Mouse (Mus musculus) inflammation-experienced regulatory T-cells, adult 6 months (primary cell): ENCODE measurements around the gene Ankef1. TPM values are rescaled to one million over a fixed set of nuclear protein-coding genes. Genes with fewer than 3 reads are reported as not detected.

Experiments
- ATAC-seq: one replicate; pipeline ENCODE4 v1.8.0; 2017
- polyA plus RNA-seq, 3 experiments: library from polyadenylated mRNA; unstranded; fragments of 100-300 nt; shearing (Covaris generic); gene quantifications; one replicate each; pipeline ENCODE4 v1.2.1; 2017

Ankef1 gene
- under 1 TPM in 1 of 3 experiments, not detected in 2; 0.15 TPM for polyA plus RNA-seq

- ATAC-seq = no peak
Measured at GRCm38 (mm10) chr2:136501651-136502050, at the start of gene Ankef1. TSS of gene Ankef1 (plus strand) at chr2:136501910.

DNA sequence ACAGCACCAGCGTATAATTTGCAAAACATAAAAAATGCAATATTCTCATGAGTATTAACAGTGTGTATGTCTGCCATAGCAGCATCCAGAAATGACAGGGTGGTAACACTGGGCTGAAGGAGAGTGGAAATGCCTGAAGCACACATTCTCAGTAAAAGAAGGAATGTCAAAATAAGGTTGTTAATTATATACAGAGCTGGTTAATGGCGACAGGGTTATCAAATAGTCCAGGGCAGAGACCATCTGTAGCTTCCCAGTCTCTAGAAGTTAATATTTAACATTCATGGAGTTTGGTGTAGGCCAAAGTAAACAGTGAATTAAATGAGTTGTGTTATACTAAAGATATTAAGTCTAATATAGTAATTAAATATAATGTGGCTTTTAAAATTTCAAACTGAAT, 45.2 kb upstream of the Ankef1 start:
- ATAC-seq = no peak

DNA sequence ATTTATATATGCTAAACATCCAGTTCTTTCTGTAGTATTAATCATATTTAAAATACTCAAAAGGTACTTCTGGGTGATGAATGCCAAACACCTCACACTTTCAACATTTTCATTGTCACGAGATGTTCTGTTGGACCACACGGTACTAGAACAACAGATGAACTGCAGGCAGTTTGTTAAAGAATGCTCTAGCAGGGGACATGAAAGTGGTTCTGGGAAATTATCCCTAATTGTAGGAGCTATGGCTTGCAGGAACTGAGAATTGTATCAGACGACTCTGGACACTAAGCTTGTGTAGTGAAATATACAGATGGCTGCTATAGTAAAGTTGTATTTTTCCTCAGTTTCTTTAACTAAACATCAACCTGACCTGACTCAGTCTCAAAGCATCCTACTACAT, 44.8 kb upstream of the Ankef1 start:
- no peak for ATAC-seq

DNA sequence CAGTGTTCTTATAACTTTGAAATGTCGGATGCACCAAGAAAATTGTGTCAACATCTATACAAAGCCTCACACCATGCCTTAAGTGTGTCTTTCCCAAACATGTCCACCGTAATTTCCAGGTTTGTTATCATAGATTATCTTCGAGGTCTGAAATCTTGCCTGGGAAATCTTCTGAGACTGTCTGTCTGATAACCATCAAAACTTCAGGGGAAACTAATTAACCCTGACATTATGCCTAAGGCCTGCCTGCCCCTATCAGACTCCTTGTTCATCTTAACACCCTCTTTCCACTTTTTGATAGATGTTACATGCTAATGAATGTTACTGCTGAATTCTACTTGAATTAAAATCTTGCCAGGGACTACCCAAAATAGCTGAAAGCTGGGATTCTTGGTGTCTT, 24.1 kb upstream of the Ankef1 start:
- ATAC-seq = no peak

DNA sequence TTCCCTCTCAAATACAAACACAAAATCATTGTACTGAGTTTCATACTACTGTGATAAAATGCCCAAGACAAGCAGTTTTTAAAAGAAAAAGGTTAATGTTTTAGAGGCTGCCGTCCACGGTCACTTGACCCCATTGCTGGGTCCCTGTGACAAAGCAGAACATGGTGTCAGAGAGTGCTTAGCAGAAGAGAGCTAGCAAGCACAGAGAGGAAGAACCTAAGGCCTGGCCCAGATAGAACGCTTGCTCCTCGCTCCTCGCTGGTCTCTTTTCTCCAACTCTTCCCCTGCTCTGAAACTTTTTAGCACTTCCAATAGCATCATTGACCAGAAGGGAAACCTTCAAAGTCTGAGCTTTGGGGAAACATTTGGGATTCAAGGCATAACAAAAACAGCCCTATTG, 19.4 kb upstream of the Ankef1 start:
- ATAC-seq = no peak

DNA sequence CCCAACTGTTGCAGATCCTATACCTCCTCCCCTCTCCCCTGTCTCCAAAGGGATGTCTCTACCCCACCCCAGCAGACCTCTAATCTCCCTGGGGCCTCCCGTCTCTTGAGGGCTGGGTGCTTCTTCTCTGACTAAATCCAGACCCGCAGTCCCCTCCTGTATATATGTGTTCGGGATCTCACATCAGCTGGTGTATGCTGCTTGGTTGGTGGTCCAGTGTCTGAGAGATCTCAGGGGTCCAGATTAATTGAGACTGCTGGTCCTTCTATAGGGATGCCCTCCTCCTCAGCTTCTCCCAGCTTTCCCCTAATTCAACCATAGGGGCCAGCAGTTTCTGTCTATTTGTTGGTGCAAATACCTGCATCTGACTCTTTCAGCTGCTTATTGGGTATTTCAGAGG, 18.7 kb upstream of the Ankef1 start:
- ATAC-seq = no peak

GRCm38 (mm10) chr2:136484955-136485354, 16.8 kb upstream of the Ankef1 start:
- no peak for ATAC-seq

DNA sequence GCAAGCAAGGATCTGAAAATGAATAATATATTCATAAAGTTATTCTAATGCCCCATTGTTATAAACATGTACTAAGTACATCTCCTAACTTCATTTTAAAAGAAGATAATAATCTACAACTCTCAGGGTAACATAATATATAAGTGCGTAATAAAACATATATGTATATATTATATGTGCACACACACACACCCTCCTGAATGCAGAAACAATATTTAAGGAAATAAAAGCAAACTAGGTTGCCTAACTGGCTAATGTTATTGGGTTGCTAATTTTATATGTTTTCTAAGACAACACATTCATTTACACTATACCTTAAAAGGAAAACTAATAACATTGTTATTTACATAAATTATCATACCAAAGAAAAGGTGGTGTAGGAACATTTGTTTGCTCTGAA, 16.3 kb upstream of the Ankef1 start:
- ATAC-seq = no peak

DNA sequence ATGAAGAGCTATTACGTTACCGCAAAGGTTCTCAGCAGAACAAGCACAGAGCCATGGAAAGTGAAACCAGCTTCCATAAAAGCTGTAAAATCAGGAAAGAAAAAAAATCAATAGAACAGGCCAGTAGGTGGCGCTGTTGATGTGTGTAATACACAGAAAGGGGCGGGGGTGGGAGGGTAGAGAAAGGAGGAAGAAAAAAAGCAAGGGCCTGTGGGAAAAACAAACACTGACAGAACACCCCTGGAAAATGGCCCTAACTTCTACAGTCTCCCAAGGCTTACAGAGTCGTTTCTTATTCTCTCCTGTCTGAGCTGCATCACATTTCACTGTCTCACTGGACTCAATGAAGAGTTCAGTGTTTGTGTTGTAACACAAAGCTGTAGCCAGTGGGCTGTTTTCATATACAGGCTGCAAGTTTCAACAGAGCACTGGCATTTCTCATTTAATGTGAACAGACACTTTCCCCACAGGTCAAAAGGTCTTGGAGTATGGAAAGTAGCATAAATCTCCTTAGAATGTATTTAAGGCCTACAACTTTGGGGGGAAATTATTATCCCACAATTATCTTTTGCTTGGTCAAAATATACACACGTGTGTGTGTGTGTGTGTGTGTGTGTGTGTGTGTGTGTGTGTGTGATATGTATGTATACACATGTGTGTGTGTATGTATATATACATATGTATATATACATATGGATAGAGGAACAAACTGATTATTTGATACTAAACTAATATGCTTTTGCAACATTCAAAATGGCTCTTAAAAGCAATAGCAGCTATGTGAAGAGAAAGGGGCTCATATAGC, 15.7 kb upstream of the Ankef1 start:
- no peak for ATAC-seq

DNA sequence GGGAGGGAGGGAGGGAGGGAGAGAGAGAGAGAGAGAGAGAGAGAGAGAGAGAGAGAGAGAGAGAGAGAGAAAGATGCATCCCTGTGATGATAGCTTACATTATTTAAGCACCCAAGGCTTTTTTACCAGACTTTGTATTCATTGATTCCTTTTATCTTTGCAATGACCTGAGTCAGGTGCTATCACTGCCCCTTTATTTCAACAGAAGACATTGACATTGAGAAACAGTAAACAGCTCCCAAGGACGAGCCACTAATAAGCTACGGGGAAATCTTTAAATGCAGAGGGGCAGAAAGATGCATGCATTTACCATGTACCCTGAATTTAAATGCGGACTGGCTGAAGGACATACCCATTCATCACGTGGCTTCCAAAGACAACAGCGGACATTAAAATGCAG, 14.7 kb upstream of the Ankef1 start:
- no peak for ATAC-seq

GRCm38 (mm10) chr2:136511073-136511472, 9.4 kb downstream of the Ankef1 start:
- ATAC-seq = no peak

DNA sequence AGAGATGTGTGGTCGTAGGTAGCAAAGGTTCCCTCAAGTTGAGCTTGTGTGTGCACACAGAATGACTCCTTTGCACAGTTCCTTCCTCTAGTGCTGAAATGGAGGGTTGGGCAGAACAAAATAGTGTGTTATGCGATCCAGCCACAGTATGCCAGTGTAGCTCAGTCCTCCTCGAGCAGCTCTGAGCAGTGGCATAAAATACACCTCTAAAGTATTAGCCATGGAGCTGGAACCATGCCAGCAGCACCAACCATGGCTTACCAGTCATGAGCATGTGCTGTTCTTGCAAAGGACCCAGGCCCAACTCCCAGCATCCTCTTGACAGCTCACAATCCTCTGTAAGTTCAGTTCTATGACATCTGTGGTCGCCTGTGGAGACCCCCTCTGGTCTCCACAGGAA, 10.0 kb downstream of the Ankef1 start:
- ATAC-seq = no peak

DNA sequence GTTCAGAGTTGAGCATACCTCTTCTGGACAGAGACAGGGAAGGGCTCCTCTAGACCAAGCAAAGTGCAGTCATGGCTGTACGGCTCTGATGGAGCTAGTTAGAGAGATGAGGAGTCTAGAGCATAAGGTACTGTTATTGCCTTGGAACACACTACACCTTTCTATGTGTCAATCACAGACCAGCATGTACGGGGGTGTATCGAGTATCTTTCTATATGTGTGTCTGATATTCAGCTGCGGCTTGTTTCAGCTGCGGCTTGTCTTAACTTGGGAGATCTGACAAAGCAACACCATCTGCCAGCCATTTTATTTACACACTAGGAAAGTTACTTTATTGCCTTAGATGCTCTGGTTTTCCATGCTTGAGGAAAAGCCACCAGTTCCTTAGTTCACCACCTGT, 11.1 kb downstream of the Ankef1 start:
- no peak for ATAC-seq

GRCm38 (mm10) chr2:136513806-136514205, 12.1 kb downstream of the Ankef1 start:
- ATAC-seq = no peak

GRCm38 (mm10) chr2:136515501-136515900, 13.8 kb downstream of the Ankef1 start:
- no peak for ATAC-seq

DNA sequence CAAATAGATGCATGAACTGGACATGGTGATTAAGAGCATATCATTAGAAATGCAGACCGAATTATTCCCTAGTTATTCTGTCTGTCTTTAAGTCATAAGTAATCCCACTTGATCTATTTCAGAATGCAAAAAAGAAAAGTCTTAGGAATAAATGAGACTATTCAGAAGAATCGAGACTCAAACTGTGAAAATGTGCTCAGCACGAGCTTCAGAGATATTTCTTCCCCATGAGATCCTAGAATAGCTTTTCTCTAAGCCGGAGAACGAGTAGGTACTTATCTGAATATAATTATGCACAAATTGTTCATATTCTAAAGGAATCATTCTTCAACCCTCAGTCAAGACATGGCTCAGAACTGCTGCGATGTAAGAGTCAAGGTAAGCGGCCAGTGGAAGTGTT, 27.2 kb downstream of the Ankef1 start:
- no peak for ATAC-seq

- ATAC-seq = peak; percentile 54
Measured at GRCm38 (mm10) chr2:136532033-136532432, 30.3 kb downstream of the Ankef1 start.

DNA sequence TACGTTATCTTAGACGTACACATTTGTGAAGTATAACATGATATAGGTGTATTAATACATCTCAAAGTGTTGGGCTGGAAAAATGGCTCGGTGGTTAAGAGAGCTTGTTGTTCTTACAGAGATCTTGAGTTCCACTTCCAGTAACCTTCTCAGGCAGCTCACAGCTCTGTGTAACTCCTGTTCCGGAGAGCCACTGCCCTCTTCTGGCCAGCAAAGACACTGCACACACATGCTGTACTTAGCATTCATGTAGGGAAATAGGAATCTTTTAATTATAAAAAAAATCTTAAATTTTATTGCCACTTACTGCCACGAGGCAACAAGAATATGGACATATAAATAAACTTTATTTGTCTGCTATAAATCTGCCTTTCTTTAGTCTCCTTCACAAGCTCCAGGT, 56.3 kb downstream of the Ankef1 start:
- no peak for ATAC-seq

- ATAC-seq = no peak
Measured at GRCm38 (mm10) chr2:136562336-136562735, 60.6 kb downstream of the Ankef1 start.

DNA sequence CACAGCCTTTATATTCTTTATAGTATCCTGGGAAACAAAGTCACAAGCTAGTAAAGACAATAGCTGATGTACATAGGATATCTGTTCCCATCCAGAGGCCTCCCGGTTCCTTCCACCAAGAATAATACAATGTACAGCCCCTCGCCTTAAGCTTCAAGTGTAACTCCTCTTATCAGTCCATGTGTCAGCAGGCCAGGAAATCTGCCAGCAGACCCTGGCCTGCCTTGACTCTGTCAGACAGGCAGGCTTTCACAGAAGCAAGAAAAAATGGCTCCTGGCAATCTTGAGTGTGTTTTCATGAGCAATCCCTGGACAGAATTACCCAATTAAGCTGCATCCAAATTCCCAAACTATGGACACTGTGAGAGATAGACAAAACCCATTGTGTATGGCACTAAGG, 69.1 kb downstream of the Ankef1 start:
- ATAC-seq = no peak

- ATAC-seq = no peak
Measured at GRCm38 (mm10) chr2:136582762-136583161, 81.1 kb downstream of the Ankef1 start.

DNA sequence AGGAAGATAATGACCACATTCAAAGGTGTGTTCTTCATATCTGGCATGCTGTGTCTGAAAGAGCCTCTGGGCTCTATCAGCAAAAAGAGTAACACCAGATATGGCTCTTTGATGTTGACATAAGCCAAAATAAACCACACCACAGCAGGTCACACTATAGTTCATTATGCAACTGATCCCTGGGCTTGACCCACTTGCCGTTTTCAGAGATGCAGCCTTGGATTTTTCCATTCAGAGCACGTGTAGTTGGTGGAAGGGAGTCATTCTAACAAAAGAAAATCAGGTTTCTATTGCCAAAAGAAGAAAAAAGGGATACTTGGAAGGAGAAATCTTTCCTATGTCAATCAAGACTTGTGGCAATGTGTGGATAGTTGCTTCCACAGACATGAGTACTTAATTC, 87.1 kb downstream of the Ankef1 start:
- no peak for ATAC-seq

- no peak for ATAC-seq
Measured at GRCm38 (mm10) chr2:136596451-136596850, 94.7 kb downstream of the Ankef1 start.

- ATAC-seq = no peak
Measured at GRCm38 (mm10) chr2:136598743-136599142, 97.0 kb downstream of the Ankef1 start.

- no peak for ATAC-seq
Measured at GRCm38 (mm10) chr2:136600651-136601170, 99.0 kb downstream of the Ankef1 start.
